Mouse (Mus musculus): ENCODE measurements around the gene Mall. TPM values are rescaled to one million over a fixed set of nuclear protein-coding genes. Genes with fewer than 3 reads are reported as not detected.

Mall gene
- total RNA-seq, 2 experiments from 2014 or later: 0.65 to 1.0 TPM

DNA sequence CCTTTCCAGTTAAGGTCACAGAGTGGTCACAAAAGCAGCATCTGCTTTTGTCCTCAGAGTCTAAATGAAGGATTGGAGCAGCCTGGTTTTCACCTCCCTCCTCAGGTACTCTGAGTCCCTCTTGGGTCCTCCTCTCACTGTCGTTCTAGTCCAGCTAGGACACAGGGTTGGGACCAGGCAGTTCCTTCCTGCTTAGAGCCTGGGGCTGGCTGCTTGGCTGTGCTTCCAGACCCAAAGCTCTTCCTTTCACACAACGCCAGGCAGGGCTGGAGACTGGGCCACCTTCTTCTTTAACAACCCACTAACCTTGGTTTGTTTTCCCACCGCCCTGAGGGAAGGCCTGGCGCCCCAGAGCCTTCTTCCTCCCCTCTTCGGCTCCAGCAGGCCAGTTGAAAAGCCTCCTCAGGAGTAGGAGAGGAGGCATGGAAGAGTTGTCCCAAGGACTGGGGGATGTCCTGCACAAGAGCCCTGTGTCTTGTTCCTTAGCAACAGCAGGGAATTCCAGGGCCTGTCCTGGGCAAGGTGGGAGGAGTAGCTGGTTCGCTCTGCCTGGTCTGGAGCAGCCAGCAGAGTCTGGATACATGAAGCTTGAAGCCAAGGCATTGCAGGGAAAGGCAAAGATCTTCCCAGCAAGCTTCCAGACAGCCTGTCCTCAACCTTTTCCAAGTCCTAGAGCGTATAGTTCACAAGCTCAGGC, 717 bp upstream of the Mall start:
- no peak for DNase-seq (ENCODE audit: low spot score in 2 of 2)

- DNase-seq (ENCODE audit: low spot score in 2 of 2): no peak
Measured at GRCm38 (mm10) chr2:127728661-127729450, 876 bp downstream of the Mall start.

DNA sequence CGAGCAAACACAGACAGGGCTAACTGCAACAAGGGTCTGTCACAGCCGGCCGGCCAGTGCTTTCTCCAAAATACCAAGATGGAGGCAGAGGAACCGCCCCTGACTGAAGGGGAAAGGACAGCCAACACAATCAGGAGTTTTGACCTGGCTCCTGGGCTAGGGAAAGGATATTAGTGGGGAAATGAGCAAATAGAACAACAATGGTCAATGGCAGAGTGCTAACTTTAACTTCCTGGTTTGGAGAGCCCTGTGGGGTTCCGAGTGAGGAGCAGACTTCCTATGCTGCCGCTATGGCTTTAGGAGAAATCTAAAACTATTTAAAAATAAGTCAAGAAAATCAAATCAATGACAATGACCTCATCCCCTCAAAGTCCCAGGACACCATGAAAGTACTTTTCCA, 1.6 kb downstream of the Mall start:
- DNase-seq (ENCODE audit: low spot score in 2 of 2): no peak

DNA sequence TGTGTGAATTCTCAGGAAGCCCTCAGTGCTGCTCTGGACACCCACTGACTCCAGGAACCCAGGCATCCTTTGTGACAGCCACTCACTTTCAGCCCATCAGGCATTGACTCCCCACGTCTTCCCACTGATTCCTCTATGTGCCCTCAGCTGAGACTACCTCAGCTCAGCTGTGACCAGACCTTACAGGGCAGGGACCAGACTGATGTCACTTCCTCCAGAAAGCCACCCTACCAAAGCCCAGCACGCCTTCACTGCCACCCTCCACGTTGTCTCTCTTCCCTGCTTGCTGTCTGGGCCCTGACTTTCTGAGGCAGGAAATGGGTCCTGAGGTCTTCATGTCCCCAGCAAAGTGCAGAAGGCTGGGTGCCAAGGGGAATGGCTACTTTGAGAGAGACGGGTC, 6.5 kb downstream of the Mall start:
- DNase-seq (ENCODE audit: low spot score in 2 of 2): no peak

- peak; percentile 44 to 65 for DNase-seq (ENCODE audit: low spot score in 2 of 2)
Measured at GRCm38 (mm10) chr2:127722176-127722892, 7.4 kb downstream of the Mall start.

DNA sequence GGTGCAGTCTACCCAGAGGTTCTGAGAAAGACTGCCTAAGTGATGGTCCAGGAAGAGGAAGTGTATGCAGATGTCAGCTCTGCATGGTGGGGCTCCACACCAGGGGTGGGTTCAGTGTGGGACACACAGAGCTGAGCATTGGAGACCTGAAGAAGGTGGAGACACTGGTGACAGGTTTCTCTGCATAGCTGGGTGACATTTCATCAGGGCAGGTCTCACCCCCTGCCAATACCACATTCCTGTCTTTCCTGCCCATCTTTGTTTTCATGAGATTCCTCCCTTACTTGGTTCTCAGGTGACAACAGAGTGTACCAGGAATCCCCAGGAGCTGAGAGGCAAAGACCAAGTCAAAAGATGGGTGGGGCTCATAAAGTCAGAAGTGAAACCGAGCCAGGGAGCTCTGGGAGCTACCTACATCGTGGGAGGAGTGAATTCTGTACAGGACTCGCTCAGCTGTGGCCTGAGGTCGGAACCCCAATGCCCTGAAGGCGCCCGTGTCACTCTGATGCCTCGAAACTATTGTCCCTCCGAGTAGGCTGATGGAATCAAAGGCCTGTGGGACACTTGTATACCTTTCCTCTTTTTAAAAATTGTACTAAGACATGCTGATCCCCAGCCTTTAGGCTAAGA, 10.8 kb downstream of the Mall start:
- DNase-seq (ENCODE audit: low spot score in 2 of 2): no peak

DNA sequence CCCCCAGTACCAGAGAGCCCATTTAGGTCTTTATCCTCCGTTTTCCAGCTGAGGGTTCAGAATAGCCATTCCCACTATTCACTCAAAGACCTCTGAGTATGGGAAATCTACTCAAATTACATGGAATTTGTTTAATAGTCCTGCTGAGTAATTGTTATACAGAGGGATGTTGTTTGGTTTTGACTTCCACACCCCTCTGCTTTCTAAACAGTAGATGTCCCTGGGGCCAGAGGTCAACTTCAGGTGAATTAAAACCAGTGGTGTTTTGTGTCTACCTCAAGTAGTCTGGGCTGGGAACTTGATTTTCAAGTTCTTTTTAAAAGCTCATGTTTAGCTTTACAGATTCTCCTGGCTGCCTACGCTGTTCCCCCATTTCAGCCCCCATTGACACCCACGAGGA, 15.0 kb downstream of the Mall start:
- no peak for DNase-seq (ENCODE audit: low spot score in 2 of 2)

DNA sequence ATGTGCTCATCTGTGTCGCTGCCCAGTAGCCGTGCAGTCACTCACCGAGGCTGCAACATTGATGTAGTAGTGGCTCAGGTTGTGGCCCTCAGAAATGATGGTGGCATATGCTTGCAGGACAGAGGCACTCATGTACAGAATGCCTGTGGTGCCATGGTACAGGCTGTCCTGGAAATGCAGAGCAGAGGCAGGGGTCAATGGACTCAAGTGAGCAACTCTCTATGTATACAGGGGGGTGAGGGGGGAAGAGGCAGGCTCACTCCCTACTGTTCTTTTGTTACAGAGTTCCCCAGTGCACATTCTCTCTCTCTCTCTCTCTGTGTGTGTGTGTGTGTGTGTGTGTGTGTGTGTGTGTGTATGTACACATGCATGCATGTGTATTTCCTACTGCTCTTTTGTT, 20.9 kb downstream of the Mall start:
- DNase-seq (ENCODE audit: low spot score in 2 of 2): no peak

- DNase-seq (ENCODE audit: low spot score in 2 of 2): no peak
Measured at GRCm38 (mm10) chr2:127708060-127708459, 21.7 kb downstream of the Mall start.

GRCm38 (mm10) chr2:127705267-127705666, 24.5 kb downstream of the Mall start:
- no peak for DNase-seq (ENCODE audit: low spot score in 2 of 2)

- DNase-seq (ENCODE audit: low spot score in 2 of 2): no peak
Measured at GRCm38 (mm10) chr2:127689239-127689638, 40.5 kb downstream of the Mall start.

GRCm38 (mm10) chr2:127683687-127684331, 45.9 kb downstream of the Mall start:
- peak; percentile 57 to 80 for DNase-seq (ENCODE audit: low spot score in 2 of 2)

- peak in 1 of 2 experiments; percentile 48 for DNase-seq (ENCODE audit: low spot score in 2 of 2)
Measured at GRCm38 (mm10) chr2:127667843-127668506, 61.8 kb downstream of the Mall start.

- no peak for DNase-seq (ENCODE audit: low spot score in 2 of 2)
Measured at GRCm38 (mm10) chr2:127667015-127667414, 62.7 kb downstream of the Mall start.

DNA sequence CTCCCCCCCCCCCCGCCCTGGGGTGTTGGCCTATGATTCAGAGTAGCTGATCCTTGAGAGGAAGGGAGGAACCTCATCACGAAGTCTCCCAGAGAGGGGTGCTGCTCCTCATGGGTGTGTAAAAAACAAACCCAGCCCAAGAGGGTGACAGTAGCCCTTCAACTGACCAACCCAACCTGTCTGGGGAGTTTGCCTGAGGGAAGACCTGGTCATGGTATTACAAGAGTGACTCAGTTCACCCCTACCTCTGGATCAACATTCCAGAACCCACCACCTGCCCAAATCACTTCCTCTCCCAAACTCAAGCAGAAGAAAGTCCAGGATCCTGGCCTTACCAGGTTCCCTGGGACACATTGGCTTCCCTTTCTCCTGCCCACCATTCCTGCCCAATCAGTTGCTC, 67.0 kb downstream of the Mall start:
- DNase-seq (ENCODE audit: low spot score in 2 of 2): no peak

GRCm38 (mm10) chr2:127656086-127656720, 73.5 kb downstream of the Mall start, which contains the start of gene Mal:
TSS of gene Mal (minus strand) at chr2:127656695.
- no peak for DNase-seq (ENCODE audit: low spot score in 2 of 2)

GRCm38 (mm10) chr2:127655419-127655818, 74.3 kb downstream of the Mall start:
- no peak for DNase-seq (ENCODE audit: low spot score in 2 of 2)

- DNase-seq (ENCODE audit: low spot score in 2 of 2): no peak
Measured at GRCm38 (mm10) chr2:127654786-127655185, 74.9 kb downstream of the Mall start.

Data from layer of hippocampus, postnatal 14 days (tissue).